Mouse (Mus musculus) forebrain, embryonic 12.5 days (tissue): ENCODE data around the gene Dmpk. TPM values are rescaled to one million over a fixed set of nuclear protein-coding genes. Genes with fewer than 3 reads are reported as not detected.

ENCODE experiments used
- ATAC-seq: fragments of 200-750 bp; cut with Nextera tagmentation; 2 replicates; pipeline ENCODE4 v1.8.0; 2017; ENCODE audit warnings: moderate TSS enrichment; ENCODE audit not compliant: low FRiP score
- H3K27ac ChIP-seq: fragments of 300-500 bp; sonication (generic); 2 replicates; pipeline ENCODE4 v1.5.1; 2016; ENCODE audit warnings: mild to moderate bottlenecking
- H3K27me3 ChIP-seq: fragments of 300-500 bp; sonication (generic); 2 replicates; pipeline ENCODE4 v1.6.1; 2016; ENCODE audit warnings: mild to moderate bottlenecking
- H3K36me3 ChIP-seq: fragments of 300-500 bp; sonication (generic); replicated peaks from 2 replicates; pipeline ENCODE4 v1.6.1; 2016; ENCODE audit warnings: mild to moderate bottlenecking
- H3K4me1 ChIP-seq: fragments of 300-500 bp; sonication (generic); 2 replicates; pipeline ENCODE4 v1.6.1; 2016
- H3K4me2 ChIP-seq: fragments of 300-500 bp; sonication (generic); 2 replicates; pipeline ENCODE4 v1.6.1; 2016; ENCODE audit warnings: mild to moderate bottlenecking, moderate library complexity
- H3K4me3 ChIP-seq: fragments of 300-500 bp; sonication (generic); replicated peaks from 2 replicates; pipeline ENCODE4 v1.5.1; 2016; ENCODE audit warnings: mild to moderate bottlenecking
- H3K9ac ChIP-seq: fragments of 300-500 bp; sonication (generic); 2 replicates; pipeline ENCODE4 v1.6.1; 2016; ENCODE audit warnings: mild to moderate bottlenecking
- H3K9me3 ChIP-seq: fragments of 300-500 bp; sonication (generic); 2 replicates; pipeline ENCODE4 v1.6.1; 2016
- WGBS: fragments of 180-500 bp; shearing (Covaris S2); methylation state at CpG from one replicate; pipeline ENCODE4 v1.1.7; 2016; 5-methylcytosine and 5-hydroxymethylcytosine counted together
- polyA plus RNA-seq: library from polyadenylated mRNA; unstranded; fragments of >200 nt; fragmentation: Nextera tagmentation; extraction: Ambion mirVana; gene quantifications from 2 replicates; pipeline ENCODE4 v1.2.1, GENCODE M21; 2016

Dmpk gene
- polyA plus RNA-seq, result 10.6 and 12.3 TPM in 2 replicates

GRCm38 (mm10) chr7:19083701-19084100 lies at the start of gene Dmpk:
Gene Dmpk, plus strand, starts transcription at chr7:19083849.
- H3K4me1 ChIP-seq, result peaks cover 31% of the 10 kb centered on the region
- H3K4me3 ChIP-seq, result no peak within 1 kb of the TSS
- ATAC-seq, result no peak
- H3K27ac ChIP-seq, result no peak within 1 kb of the TSS
- no peak within 1 kb of the TSS for H3K4me2 ChIP-seq
- H3K9ac ChIP-seq, result no peak within 1 kb of the TSS
- peaks cover 76% of the 10 kb centered on the region for H3K36me3 ChIP-seq
- 49% methylated on average over 10 of the region's 10 CpGs for WGBS
- H3K9me3 ChIP-seq, result no peaks in the 10 kb centered on the region
- peaks cover 16% of the 10 kb centered on the region; the same call in 1 of the 2 replicates for H3K27me3 ChIP-seq

- Histone ChIP-seq H3K4me3 (no peak overlapping the region), H3K36me3 (peaks cover 99% of the 10 kb centered on the region), H3K9ac (no peak overlapping the region), H3K27ac (no peak overlapping the region), H3K4me2 (no peak overlapping the region), H3K4me1 (no peaks in the 10 kb centered on the region), H3K9me3 (no peaks in the 10 kb centered on the region), H3K27me3 (no peaks in the 10 kb centered on the region)
- 95% methylated on average over 6 of the region's 6 CpGs for WGBS
- ATAC-seq, result no peak
These were observed 39.0 kb upstream of the Dmpk start for GRCm38 (mm10) chr7:19044616-19045015.

- Histone ChIP-seq H3K4me1 (no peaks in the 10 kb centered on the region), H3K4me2 (no peak overlapping the region), H3K4me3 (no peak overlapping the region), H3K9ac (no peak overlapping the region), H3K27me3 (no peaks in the 10 kb centered on the region), H3K9me3 (no peaks in the 10 kb centered on the region), H3K36me3 (peaks cover 99% of the 10 kb centered on the region), H3K27ac (no peak overlapping the region)
- no peak for ATAC-seq
- WGBS, result 92% methylated on average over 11 of the region's 11 CpGs
These were observed 37.2 kb upstream of the Dmpk start for GRCm38 (mm10) chr7:19046286-19047069.

GRCm38 (mm10) chr7:19048006-19048527 lies 35.6 kb upstream of the Dmpk start:
- peaks cover 99% of the 10 kb centered on the region for H3K36me3 ChIP-seq
- no peaks in the 10 kb centered on the region for H3K27me3 ChIP-seq
- no peaks in the 10 kb centered on the region for H3K9me3 ChIP-seq
- H3K27ac ChIP-seq, result no peak overlapping the region
- WGBS, result 90% methylated on average over 14 of the region's 14 CpGs
- H3K4me1 ChIP-seq, result no peaks in the 10 kb centered on the region
- no peak overlapping the region for H3K9ac ChIP-seq
- no peak for ATAC-seq
- H3K4me3 ChIP-seq, result no peak overlapping the region
- no peak overlapping the region for H3K4me2 ChIP-seq

- no peak for ATAC-seq
- 89% methylated on average over 5 of the region's 5 CpGs for WGBS
- peaks cover 88% of the 10 kb centered on the region for H3K36me3 ChIP-seq
These were observed 34.4 kb upstream of the Dmpk start for GRCm38 (mm10) chr7:19049252-19049651.

GRCm38 (mm10) chr7:19050172-19050571 lies 33.5 kb upstream of the Dmpk start:
- H3K27ac ChIP-seq, result no peak overlapping the region
- H3K9ac ChIP-seq, result no peak overlapping the region
- 90% methylated on average over 8 of the region's 8 CpGs for WGBS
- ATAC-seq, result no peak
- H3K4me2 ChIP-seq, result no peak overlapping the region
- H3K36me3 ChIP-seq, result peaks cover 82% of the 10 kb centered on the region
- no peaks in the 10 kb centered on the region for H3K27me3 ChIP-seq
- no peaks in the 10 kb centered on the region for H3K9me3 ChIP-seq
- H3K4me1 ChIP-seq, result peaks cover 13% of the 10 kb centered on the region
- H3K4me3 ChIP-seq, result no peak overlapping the region

More at GRCm38 (mm10) chr7:19049252-19049651, 34.4 kb upstream of the Dmpk start:
- Histone ChIP-seq H3K4me1 (peaks cover 5% of the 10 kb centered on the region), H3K27me3 (no peaks in the 10 kb centered on the region), H3K9ac (no peak overlapping the region), H3K27ac (no peak overlapping the region), H3K4me3 (no peak overlapping the region), H3K4me2 (no peak overlapping the region), H3K9me3 (no peaks in the 10 kb centered on the region)

GRCm38 (mm10) chr7:19051161-19051560 lies 32.5 kb upstream of the Dmpk start:
- no peaks in the 10 kb centered on the region for H3K9me3 ChIP-seq
- WGBS, result 84% methylated on average over 4 of the region's 4 CpGs
- H3K4me1 ChIP-seq, result peaks cover 13% of the 10 kb centered on the region
- H3K4me2 ChIP-seq, result no peak overlapping the region
- H3K27me3 ChIP-seq, result no peaks in the 10 kb centered on the region
- H3K9ac ChIP-seq, result no peak overlapping the region
- no peak for ATAC-seq
- peaks cover 72% of the 10 kb centered on the region for H3K36me3 ChIP-seq
- H3K27ac ChIP-seq, result no peak overlapping the region
- H3K4me3 ChIP-seq, result no peak overlapping the region

GRCm38 (mm10) chr7:19052345-19053135 lies 31.1 kb upstream of the Dmpk start:
- no peak for ATAC-seq
- no peak overlapping the region for H3K4me3 ChIP-seq
- no peak overlapping the region for H3K27ac ChIP-seq
- WGBS, result 89% methylated on average over 15 of the region's 15 CpGs
- no peaks in the 10 kb centered on the region for H3K9me3 ChIP-seq
- H3K9ac ChIP-seq, result no peak overlapping the region
- H3K27me3 ChIP-seq, result no peaks in the 10 kb centered on the region
- peaks cover 58% of the 10 kb centered on the region for H3K36me3 ChIP-seq
- peaks cover 13% of the 10 kb centered on the region for H3K4me1 ChIP-seq
- no peak overlapping the region for H3K4me2 ChIP-seq

GRCm38 (mm10) chr7:19053136-19053532 lies 30.5 kb upstream of the Dmpk start:
- WGBS, result 88% methylated on average over 7 of the region's 7 CpGs
- peaks cover 52% of the 10 kb centered on the region for H3K36me3 ChIP-seq

GRCm38 (mm10) chr7:19054047-19054776 lies 29.4 kb upstream of the Dmpk start, which contains the start of gene Rsph6a:
Gene Rsph6a, plus strand, starts transcription at chr7:19054690.
- 25% methylated on average over 33 of the region's 33 CpGs for WGBS
- Histone ChIP-seq H3K27ac (peak within 1 kb of the TSS; percentile 32; the same call in 1 of the 2 replicates), H3K4me3 (peak within 1 kb of the TSS; percentile 21)

More at GRCm38 (mm10) chr7:19053136-19053532, 30.5 kb upstream of the Dmpk start:
- ATAC-seq, result no peak
- Histone ChIP-seq H3K4me1 (peaks cover 13% of the 10 kb centered on the region), H3K27ac (no peak overlapping the region), H3K9me3 (no peaks in the 10 kb centered on the region), H3K27me3 (no peaks in the 10 kb centered on the region), H3K4me3 (no peak overlapping the region), H3K4me2 (no peak overlapping the region), H3K9ac (no peak overlapping the region)

GRCm38 (mm10) chr7:19054777-19055076 lies 28.9 kb upstream of the Dmpk start:
- peak; percentile 25 for ATAC-seq
- H3K36me3 ChIP-seq, result peaks cover 36% of the 10 kb centered on the region
- peak overlapping the region; percentile 53 for H3K4me2 ChIP-seq
- 60% methylated on average over 9 of the region's 9 CpGs for WGBS
- H3K27ac ChIP-seq, result no peak overlapping the region
- H3K9me3 ChIP-seq, result no peaks in the 10 kb centered on the region
- peak overlapping the region; percentile 25; the same call in 1 of the 2 replicates for H3K9ac ChIP-seq
- H3K4me1 ChIP-seq, result peaks cover 13% of the 10 kb centered on the region
- no peaks in the 10 kb centered on the region for H3K27me3 ChIP-seq
- peak overlapping the region; percentile 21; the same call in 1 of the 2 replicates for H3K4me3 ChIP-seq

More at GRCm38 (mm10) chr7:19054047-19054776, 29.4 kb upstream of the Dmpk start, which contains the start of gene Rsph6a:
- H3K36me3 ChIP-seq, result peaks cover 41% of the 10 kb centered on the region
- H3K4me2 ChIP-seq, result peak within 1 kb of the TSS; percentile 53
- no peaks in the 10 kb centered on the region for H3K9me3 ChIP-seq
- H3K27me3 ChIP-seq, result no peaks in the 10 kb centered on the region
- H3K9ac ChIP-seq, result peak within 1 kb of the TSS; percentile 25
- peak; percentile 72 for ATAC-seq
- peaks cover 13% of the 10 kb centered on the region for H3K4me1 ChIP-seq
